Mouse (Mus musculus) hindbrain, embryonic 14.5 days (tissue): ENCODE data around the gene Phxr2. TPM values are rescaled to one million over a fixed set of nuclear protein-coding genes. Genes with fewer than 3 reads are reported as not detected.
"Not testable (repeated sequence)": the region's sequence is repeated elsewhere in the genome, so short reads cannot be mapped to it uniquely, and the experiment has no call there.

Source experiments
- ATAC-seq: fragments of 200-750 bp; cut with Nextera tagmentation; 2 replicates; pipeline ENCODE4 v1.8.0; 2017; ENCODE audit warnings: moderate number of reproducible peaks, mild to moderate bottlenecking, moderate TSS enrichment, moderate library complexity; ENCODE audit not compliant: low FRiP score
- DNase-seq: peaks from one replicate; pipeline ENCODE4 v3.0.0-alpha.2; 2015; ENCODE audit warnings: low spot score
- H3K27ac ChIP-seq: fragments of 300-500 bp; sonication (generic); 2 replicates; pipeline ENCODE4 v1.5.1; 2014; ENCODE audit warnings: mild to moderate bottlenecking, moderate library complexity
- H3K27me3 ChIP-seq: fragments of 300-500 bp; sonication (generic); 2 replicates; pipeline ENCODE4 v1.6.1; 2014; ENCODE audit warnings: mild to moderate bottlenecking, low read length, mixed read lengths; ENCODE audit not compliant: control insufficient read depth, insufficient read depth
- H3K36me3 ChIP-seq: fragments of 300-500 bp; sonication (generic); replicated peaks from 2 replicates; pipeline ENCODE4 v1.6.1; 2014; ENCODE audit not compliant: control insufficient read depth, insufficient read depth
- H3K4me1 ChIP-seq: fragments of 300-500 bp; sonication (generic); replicated peaks from 2 replicates; pipeline ENCODE4 v1.6.1; 2014; ENCODE audit warnings: antibody characterized with exemption, low read length, mixed read lengths; ENCODE audit not compliant: control insufficient read depth, insufficient read depth
- H3K4me2 ChIP-seq: fragments of 300-500 bp; sonication (generic); replicated peaks from 2 replicates; pipeline ENCODE4 v1.6.1; 2014; ENCODE audit warnings: mild to moderate bottlenecking, moderate library complexity
- H3K4me3 ChIP-seq: fragments of 300-500 bp; sonication (generic); replicated peaks from 2 replicates; pipeline ENCODE4 v1.5.1; 2014; ENCODE audit warnings: mild to moderate bottlenecking, low read length
- H3K9ac ChIP-seq: fragments of 300-500 bp; sonication (generic); 2 replicates; pipeline ENCODE4 v1.6.1; 2014
- H3K9me3 ChIP-seq: fragments of 300-500 bp; sonication (generic); 2 replicates; pipeline ENCODE4 v1.6.1; 2016; ENCODE audit warnings: low read length; ENCODE audit not compliant: control insufficient read depth
- WGBS: fragments of 180-500 bp; shearing (Covaris S2); extraction: QIAGEN DNeasy Blood & Tissue Kit; methylation state at CpG from one replicate; pipeline ENCODE4 v1.1.7; 2014; 5-methylcytosine and 5-hydroxymethylcytosine counted together
- polyA plus RNA-seq: library from polyadenylated mRNA; unstranded; fragments of >200 nt; fragmentation: Nextera tagmentation; extraction: Ambion mirVana; gene quantifications from 2 replicates; pipeline ENCODE4 v1.2.1, GENCODE M21; 2014

Gene Phxr2
- polyA plus RNA-seq, 1 experiment from 2014 or later: not detected

DNA sequence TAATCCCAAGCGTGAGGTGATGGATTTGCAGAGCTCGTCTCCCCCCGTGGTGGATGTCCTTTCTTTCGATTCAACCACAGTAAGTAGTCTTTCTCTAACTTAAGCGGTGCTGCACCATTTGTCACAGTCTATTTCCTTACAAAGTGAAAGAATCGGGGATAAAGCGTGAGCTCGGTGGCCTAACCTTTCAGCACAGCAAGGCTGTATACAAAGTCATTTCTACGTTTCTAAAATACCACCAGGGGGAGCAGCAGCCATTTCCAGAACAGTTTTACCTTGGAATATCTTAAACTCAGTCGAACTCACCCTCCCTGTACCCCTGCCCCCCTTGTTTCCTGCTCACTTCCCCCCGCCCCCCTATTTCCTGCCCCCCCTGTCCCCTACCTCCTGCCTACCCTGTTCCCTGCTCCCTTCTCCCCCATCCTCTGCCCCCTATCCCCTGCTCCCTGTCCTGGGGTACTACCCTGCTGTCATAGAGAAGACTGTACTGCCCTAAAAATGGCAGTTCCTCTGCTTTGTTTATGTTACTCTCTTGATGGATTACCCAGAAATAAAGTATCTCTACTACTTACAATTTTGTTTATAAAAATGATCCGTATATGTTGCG lies 38.8 kb upstream of the Phxr2 start:
- 32% methylated on average over 13 of the region's 13 CpGs for WGBS
- Histone ChIP-seq H3K4me3 (no peak overlapping the region), H3K9me3 (no peaks in the 10 kb centered on the region), H3K27me3 (no peaks in the 10 kb centered on the region), H3K27ac (no peak overlapping the region), H3K4me1 (no peaks in the 10 kb centered on the region), H3K36me3 (peaks cover 3% of the 10 kb centered on the region; the same call in 1 of the 2 replicates), H3K4me2 (peak overlapping the region; percentile 20; the same call in 1 of the 2 replicates), H3K9ac (no peak overlapping the region)
- DNase-seq (peak; percentile 81), ATAC-seq (peak; percentile 79; the same call in 1 of the 2 replicates)

DNA sequence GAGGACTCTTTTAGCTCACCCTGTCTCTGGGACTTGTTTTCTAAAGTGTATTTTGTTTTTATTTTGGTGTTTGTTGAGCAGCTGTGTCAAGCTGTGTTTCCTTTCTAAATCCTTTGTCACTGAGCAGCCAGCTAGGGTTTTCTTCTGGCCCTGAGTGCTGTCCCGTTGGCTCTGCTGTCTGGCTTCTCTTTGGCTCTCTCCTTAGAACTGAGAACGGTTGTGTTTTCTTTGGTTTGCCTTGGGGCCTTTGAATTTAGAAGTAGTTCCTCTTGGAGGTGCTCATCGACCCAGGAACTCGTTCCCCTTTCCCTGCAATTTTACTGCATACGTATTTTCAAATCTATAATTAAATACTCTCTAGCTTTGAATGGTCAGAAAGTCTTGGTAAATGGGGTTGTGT lies 36.9 kb upstream of the Phxr2 start:
- Histone ChIP-seq H3K9ac (no peak overlapping the region), H3K4me1 (no peaks in the 10 kb centered on the region), H3K27ac (no peak overlapping the region), H3K4me3 (no peak overlapping the region), H3K4me2 (no peak overlapping the region), H3K27me3 (no peaks in the 10 kb centered on the region), H3K9me3 (no peaks in the 10 kb centered on the region), H3K36me3 (peaks cover 4% of the 10 kb centered on the region; the same call in 1 of the 2 replicates)
- no peak for DNase-seq
- no peak for ATAC-seq
- 88% methylated on average over 5 of the region's 5 CpGs for WGBS

DNA sequence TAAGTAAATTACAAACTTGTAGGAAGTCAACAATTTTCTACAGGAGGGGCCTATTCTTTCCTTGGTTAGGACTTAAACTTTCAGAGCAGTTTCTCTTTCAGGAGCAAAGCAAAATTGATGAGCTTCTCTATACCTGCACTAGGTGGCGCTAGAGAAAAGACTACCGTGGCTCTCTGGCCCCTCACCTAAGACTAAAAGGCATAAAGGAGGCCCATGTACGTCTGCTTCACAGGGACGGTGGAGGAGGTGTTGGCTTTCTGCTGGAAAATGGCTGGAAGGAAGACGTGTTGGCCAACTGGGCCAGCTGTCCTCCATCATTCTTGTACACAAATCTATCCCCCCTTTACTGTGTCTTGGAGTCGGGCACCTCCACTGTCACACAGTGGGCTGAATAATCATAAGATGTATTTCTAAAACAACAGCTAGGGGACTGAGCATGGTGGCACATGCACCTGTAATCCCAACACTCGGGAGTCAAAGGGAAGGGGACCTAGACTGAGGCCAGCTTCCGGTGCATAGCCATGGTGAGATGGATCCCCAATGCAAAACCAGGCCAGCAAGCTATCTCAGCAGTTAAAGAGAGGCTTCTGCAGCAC lies 36.0 kb upstream of the Phxr2 start:
- 41% methylated on average over 8 of the region's 8 CpGs for WGBS
- Histone ChIP-seq H3K27me3 (no peaks in the 10 kb centered on the region), H3K36me3 (peaks cover 5% of the 10 kb centered on the region; the same call in 1 of the 2 replicates), H3K27ac (no peak overlapping the region), H3K4me3 (no peak overlapping the region), H3K9me3 (no peaks in the 10 kb centered on the region), H3K4me2 (no peak overlapping the region), H3K9ac (no peak overlapping the region), H3K4me1 (no peaks in the 10 kb centered on the region)
- DNase-seq: peak; percentile 72
- ATAC-seq: no peak

DNA sequence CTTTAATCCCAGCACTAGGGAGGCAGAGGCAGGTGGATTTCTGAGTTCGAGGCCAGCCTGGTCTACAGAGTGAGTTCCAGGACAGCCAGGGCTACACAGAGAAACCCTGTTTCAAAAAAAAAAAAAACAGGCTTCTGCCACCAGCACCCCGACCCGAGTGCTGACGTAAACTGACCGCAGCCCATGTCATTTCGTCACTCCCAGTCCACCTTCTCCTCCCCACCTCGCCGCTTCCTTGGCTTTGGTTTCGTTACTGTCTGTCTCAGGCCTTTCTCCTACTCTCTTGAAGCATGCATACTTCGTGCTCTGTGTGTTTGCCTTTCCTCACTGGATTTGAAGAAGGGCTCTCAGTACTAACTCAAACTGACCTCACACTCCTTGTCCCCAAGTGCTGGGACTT lies 31.6 kb upstream of the Phxr2 start:
- not testable (repeated sequence) for H3K27ac ChIP-seq, H3K9me3 ChIP-seq, H3K4me2 ChIP-seq, H3K27me3 ChIP-seq, ATAC-seq, H3K4me3 ChIP-seq, H3K9ac ChIP-seq, H3K4me1 ChIP-seq, DNase-seq
- H3K36me3 ChIP-seq: peaks cover 24% of the 10 kb centered on the region
- WGBS: 95% methylated on average over 10 of the region's 10 CpGs

DNA sequence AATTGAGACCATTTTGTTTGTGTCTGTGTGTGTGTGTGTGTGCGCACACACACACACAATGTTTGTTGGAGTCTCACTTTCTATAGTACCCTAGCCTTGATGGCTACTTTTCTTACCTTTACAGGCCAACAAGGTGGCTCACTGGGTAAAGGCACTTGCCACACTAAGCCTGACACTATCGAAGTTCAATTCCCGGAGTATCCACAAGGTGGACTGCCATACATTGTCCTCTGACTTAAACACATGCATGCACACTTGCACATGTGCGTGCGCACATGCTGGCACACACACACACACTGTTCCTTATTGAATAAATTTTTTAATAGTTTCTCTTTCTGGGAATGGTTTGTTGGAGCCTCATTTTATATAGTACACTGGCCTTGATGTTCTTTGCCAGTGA lies 30.7 kb upstream of the Phxr2 start:
- H3K4me3 ChIP-seq: no peak overlapping the region
- no peak overlapping the region for H3K9ac ChIP-seq
- no peak overlapping the region for H3K27ac ChIP-seq
- H3K36me3 ChIP-seq: peaks cover 28% of the 10 kb centered on the region
- no peak overlapping the region for H3K4me2 ChIP-seq
- no peaks in the 10 kb centered on the region for H3K9me3 ChIP-seq
- 89% methylated on average over 5 of the region's 5 CpGs for WGBS
- DNase-seq: no peak
- ATAC-seq: no peak
- no peaks in the 10 kb centered on the region for H3K27me3 ChIP-seq
- no peaks in the 10 kb centered on the region for H3K4me1 ChIP-seq

DNA sequence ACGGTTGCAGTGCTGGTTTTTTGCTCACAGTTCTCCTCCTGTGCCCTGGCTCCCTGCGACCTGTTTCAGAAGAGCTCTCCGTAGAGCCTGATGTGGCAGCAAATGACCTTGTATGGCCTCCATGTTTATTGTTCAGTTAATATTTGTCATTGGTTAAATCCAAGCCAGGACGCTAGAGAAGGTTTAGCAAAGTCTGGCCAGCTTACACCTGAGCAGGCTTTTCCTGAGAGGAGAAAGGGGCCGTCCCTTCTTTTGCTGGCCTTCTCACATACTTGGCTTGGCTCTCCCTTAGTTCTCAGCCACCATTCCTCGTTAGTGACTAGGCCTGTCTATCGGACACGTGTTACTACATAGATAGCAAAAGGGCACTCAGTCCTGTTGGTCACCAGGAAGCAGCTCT lies 28.5 kb upstream of the Phxr2 start:
- ATAC-seq: no peak

DNA sequence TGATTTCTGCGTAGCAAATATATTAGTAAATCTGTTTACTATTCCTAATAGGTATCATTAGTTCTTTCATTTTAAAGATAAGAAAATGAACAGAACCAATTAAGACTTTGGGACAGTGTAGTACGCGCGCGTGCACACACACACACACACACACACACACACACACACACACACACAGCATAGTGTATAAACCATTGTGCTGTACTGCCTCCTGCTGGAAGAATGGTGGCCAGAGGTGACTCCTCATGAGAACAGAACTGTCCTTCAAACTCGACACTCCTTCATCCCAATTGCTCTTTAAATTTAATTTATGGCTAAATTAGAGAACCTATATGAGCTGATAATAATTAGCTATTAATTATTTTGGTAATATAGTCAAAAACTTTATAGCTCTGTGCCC lies 25.9 kb upstream of the Phxr2 start:
- Histone ChIP-seq H3K4me2 (no peak overlapping the region), H3K9ac (no peak overlapping the region), H3K27me3 (no peaks in the 10 kb centered on the region), H3K4me3 (no peak overlapping the region), H3K36me3 (peaks cover 23% of the 10 kb centered on the region), H3K9me3 (no peaks in the 10 kb centered on the region), H3K4me1 (no peaks in the 10 kb centered on the region), H3K27ac (no peak overlapping the region)
- DNase-seq (no peak), ATAC-seq (no peak)
- 95% methylated on average over 6 of the region's 6 CpGs for WGBS

More for the DNA sequence above, 28.5 kb upstream of the Phxr2 start:
- no peak overlapping the region for H3K9ac ChIP-seq
- no peak overlapping the region for H3K27ac ChIP-seq
- no peak for DNase-seq
- no peaks in the 10 kb centered on the region for H3K4me1 ChIP-seq
- H3K4me3 ChIP-seq: no peak overlapping the region
- H3K27me3 ChIP-seq: no peaks in the 10 kb centered on the region
- WGBS: 91% methylated on average over 8 of the region's 8 CpGs
- peaks cover 24% of the 10 kb centered on the region for H3K36me3 ChIP-seq
- no peaks in the 10 kb centered on the region for H3K9me3 ChIP-seq
- no peak overlapping the region for H3K4me2 ChIP-seq

DNA sequence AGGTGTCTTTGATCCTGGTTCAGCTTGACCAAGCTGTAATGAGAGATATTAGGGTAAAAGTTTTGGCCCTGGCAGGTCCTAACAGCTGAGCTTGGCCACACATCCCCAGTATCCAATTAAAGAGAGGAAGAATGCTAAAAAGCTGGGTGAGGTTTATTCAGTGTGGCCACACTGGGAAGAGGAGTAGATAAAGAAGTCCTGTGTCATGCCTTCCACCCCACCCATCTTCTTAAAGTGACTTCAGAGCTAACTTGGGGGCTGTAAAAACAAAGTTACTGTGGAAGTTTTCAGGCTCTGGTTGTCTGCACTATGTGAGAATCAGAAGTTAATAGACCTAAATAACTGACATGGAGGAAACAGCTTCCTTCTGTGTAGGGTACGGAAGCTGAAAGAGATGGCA lies 25.5 kb upstream of the Phxr2 start:
- no peak overlapping the region for H3K27ac ChIP-seq
- no peak for DNase-seq
- peaks cover 19% of the 10 kb centered on the region for H3K36me3 ChIP-seq
- H3K4me2 ChIP-seq: no peak overlapping the region
- ATAC-seq: no peak
- 100% methylated on average over 1 of the region's 1 CpGs for WGBS
- no peaks in the 10 kb centered on the region for H3K9me3 ChIP-seq
- no peak overlapping the region for H3K9ac ChIP-seq
- no peaks in the 10 kb centered on the region for H3K27me3 ChIP-seq
- no peak overlapping the region for H3K4me3 ChIP-seq
- H3K4me1 ChIP-seq: no peaks in the 10 kb centered on the region

DNA sequence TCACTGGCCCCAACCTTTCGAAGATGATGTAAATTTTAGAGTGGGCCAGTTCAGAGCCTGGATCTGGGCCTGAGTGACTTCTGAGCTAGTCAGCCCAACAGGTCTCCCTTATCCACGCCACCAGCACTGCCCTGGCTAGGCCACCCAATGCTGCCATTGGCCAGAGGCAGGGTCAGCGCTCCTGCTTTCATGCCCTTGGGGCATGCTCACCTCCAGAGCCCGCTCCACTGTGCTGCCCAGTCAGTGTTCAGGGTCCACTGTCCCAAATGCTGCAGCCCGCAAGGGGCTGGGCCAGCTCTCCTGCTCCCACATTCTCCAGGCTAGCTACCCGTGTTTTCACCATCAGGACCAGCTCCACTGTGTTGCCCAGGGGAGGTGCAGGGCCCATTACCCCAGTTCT lies 23.9 kb upstream of the Phxr2 start:
- 0 out of 2 replicates have a peak, but pooled peaks cover 8% of the 10 kb centered on the region for H3K36me3 ChIP-seq
- no peak overlapping the region for H3K4me2 ChIP-seq
- ATAC-seq (peak; percentile 31; the same call in 1 of the 2 replicates), DNase-seq (no peak)
- H3K4me1 ChIP-seq: no peaks in the 10 kb centered on the region
- WGBS: 92% methylated on average over 6 of the region's 6 CpGs
- no peak overlapping the region for H3K27ac ChIP-seq
- H3K9me3 ChIP-seq: no peaks in the 10 kb centered on the region
- no peaks in the 10 kb centered on the region for H3K27me3 ChIP-seq
- no peak overlapping the region for H3K4me3 ChIP-seq
- H3K9ac ChIP-seq: no peak overlapping the region
